Mouse (Mus musculus) ES-E14 (cell line): ENCODE measurements around the gene Klk10.

Source experiments
- CHD2 ChIP-seq: IDR thresholded peaks from 2 replicates; pipeline ENCODE4 v1.6.1; 2014; ENCODE audit warnings: mild to moderate bottlenecking, low read depth, low read length, inconsistent platforms
- MAFK ChIP-seq: IDR thresholded peaks from 2 replicates; pipeline ENCODE4 v1.6.1; 2014; ENCODE audit warnings: mild to moderate bottlenecking, low read depth, low read length, inconsistent platforms; ENCODE audit not compliant: insufficient read depth
- ZC3H11A ChIP-seq: IDR thresholded peaks from 2 replicates; pipeline ENCODE4 v1.6.1; 2012; ENCODE audit warnings: low read depth, mild to moderate bottlenecking, inconsistent platforms, low read length, borderline replicate concordance
- ZNF384 ChIP-seq: IDR thresholded peaks from 2 replicates; pipeline ENCODE4 v1.6.1; 2012; ENCODE audit warnings: low read depth, low read length, inconsistent platforms

DNA sequence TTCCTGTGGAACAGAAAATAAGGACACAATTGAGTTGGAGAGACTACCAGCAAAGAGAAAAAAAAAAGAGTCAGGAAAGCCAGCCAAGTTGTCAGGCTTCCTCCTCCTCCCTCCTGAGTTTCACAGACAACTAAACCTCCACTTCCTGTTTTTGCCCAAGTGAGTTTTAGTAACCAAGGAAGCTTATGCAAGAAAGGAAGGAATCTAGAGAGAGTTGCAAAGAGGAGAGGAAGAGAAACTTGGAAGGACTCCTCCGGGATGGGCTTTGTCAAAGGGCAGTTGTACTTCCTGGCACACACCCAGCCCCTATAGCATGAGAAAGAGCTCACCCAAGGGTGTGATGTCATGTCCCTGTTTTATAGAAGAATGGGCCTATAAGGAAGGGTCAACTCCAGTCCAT, 33.0 kb upstream of the Klk10 start:
- no peak for TF ChIP-seq ZNF384
- TF ChIP-seq CHD2: no peak
- no peak for TF ChIP-seq ZC3H11A
- no peak for TF ChIP-seq MAFK
